Mouse (Mus musculus): Measurements from ENCODE around the gene Gm9376. TPM values are rescaled to one million over a fixed set of nuclear protein-coding genes. Genes with fewer than 3 reads are reported as not detected.

The Gm9376 gene
- total RNA-seq, 1 experiment, result not detected

- Histone ChIP-seq H3K9me3 (ENCODE audit: control insufficient read depth, insufficient read depth, low read depth, low read length) (no peaks in the 10 kb centered on the region), H3K4me1 (ENCODE audit: control insufficient read depth in 2 of 2, insufficient read depth in 2 of 2, low read length in 2 of 2, poor library complexity in 1 of 2) (peaks cover 0 to 6% of the 10 kb centered on the region in 2 experiments; a peak in 1 of 4 replicates), H3K4me3 (ENCODE audit: insufficient read depth in 1 of 2, low read depth in 1 of 2, low read length in 2 of 2, poor library complexity in 1 of 2, severe bottlenecking in 1 of 2) (no peak overlapping the region), H3K27ac (ENCODE audit: insufficient read depth, low read depth, low read length, poor library complexity, severe bottlenecking) (no peak overlapping the region), H3K9ac (ENCODE audit: insufficient read depth, low read depth, low read length, poor library complexity, severe bottlenecking) (no peak overlapping the region), H3K36me3 (ENCODE audit: control insufficient read depth, insufficient read depth, low read length, poor library complexity, severe bottlenecking) (no peaks in the 10 kb centered on the region; the same call in 1 of the 2 replicates)
- in situ Hi-C loops (cut with MboI; ENCODE audit: low sequenced_read_pairs in 2 of 2, unreplicated experiment in 2 of 2), result no loop called here
- no peak for DNase-seq (ENCODE audit: low read depth, low spot score)
- TF ChIP-seq CHD2 (IDR thresholded peaks at IDR 0.05; ENCODE audit: low read depth, low read length) (no peak), MAFK (IDR thresholded peaks at IDR 0.05; ENCODE audit: insufficient read depth, low read depth, low read length) (no peak), HCFC1 (IDR thresholded peaks at IDR 0.05; ENCODE audit: borderline replicate concordance, insufficient read depth, low read length) (no peak), ZC3H11A (IDR thresholded peaks at IDR 0.05; ENCODE audit: borderline replicate concordance, low read depth, low read length) (no peak), ZNF384 (IDR thresholded peaks at IDR 0.05; ENCODE audit: low read depth, low read length) (no peak)
Measured at GRCm38 (mm10) chr14:118317260-118317659, 50.5 kb downstream of the Gm9376 start.

Other genes with a start within 250 kb of the Gm9376 start
- gene Dct, start 214.7 kb upstream of the Gm9376 start, total RNA-seq (2012; rRNA removed), result 0.37 and 0.45 TPM in 2 replicates
- gene Tgds, start 134.2 kb upstream of the Gm9376 start, total RNA-seq (2012; rRNA removed), result 3.4 and 5.0 TPM in 2 replicates
- 18.2 and 33.7 TPM in 2 replicates for gene Gpr180, start 129.8 kb upstream of the Gm9376 start, total RNA-seq (2012; rRNA removed)
- 0.94 and 1.8 TPM in 2 replicates for gene Sox21, start 29.9 kb upstream of the Gm9376 start, total RNA-seq (2012; rRNA removed)

Data from ES-E14 (cell line).